8 mouse cellular contexts compared by ENCODE assay signal in the genomic region with DNA sequence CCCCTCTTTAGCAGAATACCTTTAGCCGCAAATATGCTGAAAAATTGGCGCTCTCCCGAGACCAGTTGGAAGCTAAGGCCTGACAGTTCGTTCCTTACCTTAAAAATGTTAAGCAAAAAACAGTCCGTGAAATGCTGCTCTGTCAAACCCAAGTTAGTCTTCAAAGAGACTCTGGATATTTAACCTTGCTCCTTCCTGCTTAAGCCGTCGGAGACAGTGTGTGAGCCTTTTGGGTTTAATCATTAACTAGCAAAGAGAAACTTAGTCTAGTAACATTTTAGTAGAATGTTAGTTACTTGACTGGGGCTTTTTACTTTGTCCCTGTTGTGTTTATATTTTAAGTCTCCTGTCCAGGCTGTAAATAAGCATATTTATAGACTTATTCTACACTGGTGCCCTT. TPM values are rescaled to one million over a fixed set of nuclear protein-coding genes. Genes with fewer than 3 reads are reported as not detected.
DNase-seq lines count a peak whose midpoint lies in the region; ATAC-seq and TF ChIP-seq lines count a peak whose summit lies in the region.

No protein-coding gene starts in this region.

- H3K4me3 ChIP-seq in heart, embryonic 12.5 days: peak overlapping the region; percentile 97
- H3K4me3 ChIP-seq in brown adipose tissue, adult 24 weeks (ENCODE audit: insufficient read depth, low read depth, low read length): peak overlapping the region; percentile 85
- peak overlapping the region; percentile 97 for H3K4me3 ChIP-seq in intestine, postnatal 0 days (ENCODE audit: low read depth, low read length)
- peak overlapping the region; percentile 81 for H3K4me3 ChIP-seq in midbrain, embryonic 13.5 days (replicated peaks)

- under 1% methylated on average over 7 of the region's 7 CpGs for WGBS in heart, embryonic 12.5 days
- under 1% methylated on average over 7 of the region's 7 CpGs for WGBS in intestine, postnatal 0 days
- WGBS in midbrain, embryonic 13.5 days: 4% methylated on average over 7 of the region's 7 CpGs

- intact Hi-C loops in heart, postnatal 25 days (cut with DNase I): no loop called here

- H3K27ac ChIP-seq in heart, embryonic 12.5 days (ENCODE audit: poor library complexity, severe bottlenecking): peak overlapping the region; percentile 99; the same call in 1 of the 2 replicates
- H3K27ac ChIP-seq in brown adipose tissue, adult 24 weeks (replicated peaks; ENCODE audit: low read depth, low read length): peak overlapping the region; percentile 97
- peak overlapping the region; percentile 95 for H3K27ac ChIP-seq in intestine, postnatal 0 days (ENCODE audit: low read depth, low read length)
- H3K27ac ChIP-seq in midbrain, embryonic 13.5 days: peak overlapping the region; percentile 96

- peaks cover 26% of the 10 kb centered on the region for H3K4me1 ChIP-seq in heart, embryonic 12.5 days (replicated peaks)
- H3K4me1 ChIP-seq in brown adipose tissue, adult 24 weeks (ENCODE audit: control insufficient read depth, insufficient read depth, insufficient read length, low read length): peaks cover 4% of the 10 kb centered on the region; the same call in 1 of the 2 replicates
- H3K4me1 ChIP-seq in intestine, postnatal 0 days (replicated peaks; ENCODE audit: control insufficient read depth, insufficient read depth, low read length): peaks cover 5% of the 10 kb centered on the region; the same call in 1 of the 2 replicates
- H3K4me1 ChIP-seq in midbrain, embryonic 13.5 days (replicated peaks): peaks cover 52% of the 10 kb centered on the region

- no peak for ATAC-seq in heart, embryonic 12.5 days (ENCODE audit: insufficient number of reproducible peaks, low FRiP score)
- no peak for ATAC-seq in intestine, postnatal 0 days
- no peak for ATAC-seq in midbrain, embryonic 13.5 days

- peaks cover 43% of the 10 kb centered on the region for H3K36me3 ChIP-seq in heart, embryonic 12.5 days
- H3K36me3 ChIP-seq in intestine, postnatal 0 days (ENCODE audit: control insufficient read depth, insufficient read depth): peaks cover 30% of the 10 kb centered on the region
- H3K36me3 ChIP-seq in midbrain, embryonic 13.5 days: peaks cover 34% of the 10 kb centered on the region

- no peak for DNase-seq in heart, postnatal 25 days (ENCODE audit: low spot score)
- DNase-seq in urinary bladder, adult 2 months (ENCODE audit: low spot score): no peak
- DNase-seq in testis, postnatal 14 days (ENCODE audit: low spot score): no peak
- DNase-seq in cerebellum, adult 18-20 months: no peak

- peak overlapping the region; percentile 98 for H3K9ac ChIP-seq in heart, embryonic 12.5 days
- H3K9ac ChIP-seq in intestine, postnatal 0 days (ENCODE audit: low read depth, low read length): peak overlapping the region; percentile 97
- peak overlapping the region; percentile 93 for H3K9ac ChIP-seq in midbrain, embryonic 13.5 days (replicated peaks)

- H3K9me3 ChIP-seq in heart, embryonic 12.5 days (replicated peaks): no peaks in the 10 kb centered on the region
- H3K9me3 ChIP-seq in intestine, postnatal 0 days (ENCODE audit: control insufficient read depth): no peaks in the 10 kb centered on the region
- H3K9me3 ChIP-seq in midbrain, embryonic 13.5 days: no peaks in the 10 kb centered on the region

- no peaks in the 10 kb centered on the region for H3K27me3 ChIP-seq in heart, embryonic 12.5 days (replicated peaks)
- no peaks in the 10 kb centered on the region for H3K27me3 ChIP-seq in intestine, postnatal 0 days (replicated peaks; ENCODE audit: control insufficient read depth, insufficient read depth, low read length)
- no peaks in the 10 kb centered on the region for H3K27me3 ChIP-seq in midbrain, embryonic 13.5 days

- no peak for TF ChIP-seq CTCF in intestine, postnatal 0 days (IDR thresholded peaks at IDR 0.05; ENCODE audit: low read depth)

- H3K4me2 ChIP-seq in heart, embryonic 12.5 days: peak overlapping the region; percentile 95
- peak overlapping the region; percentile 80 for H3K4me2 ChIP-seq in intestine, postnatal 0 days (replicated peaks; ENCODE audit: low read depth)
- peak overlapping the region; percentile 98 for H3K4me2 ChIP-seq in midbrain, embryonic 13.5 days (replicated peaks)

RNA-seq across cellular contexts. Expression of a gene that starts 1.3 kb away (rescaled TPM):
- polyA plus RNA-seq in heart, embryonic 12.5 days (2016; fragmentation: Nextera tagmentation; extraction: Ambion mirVana): 3.8 TPM in 2 replicates
- total RNA-seq in heart, postnatal 25 days (2021): 10 to 100 TPM; 42.5 to 49.4 TPM
- polyA plus RNA-seq in brown adipose tissue, adult 24 weeks (2012; ENCODE audit: insufficient read depth, insufficient read length, missing spikeins): 31.0 and 31.1 TPM in 2 replicates
- polyA plus RNA-seq in intestine, postnatal 0 days (2015; fragmentation: Nextera tagmentation; extraction: Ambion mirVana): 5.4 and 6.0 TPM in 2 replicates
- 6.1 and 6.4 TPM in 2 replicates for polyA plus RNA-seq in midbrain, embryonic 13.5 days (2015; fragmentation: Nextera tagmentation; extraction: Ambion mirVana)
- polyA plus RNA-seq in urinary bladder, adult 2 months (2012; rRNA removed): 60.7 and 73.9 TPM in 2 replicates

RNA-seq across cellular contexts. Expression of a gene that starts 2.0 kb away (rescaled TPM):
- polyA plus RNA-seq in heart, embryonic 12.5 days (2016; fragmentation: Nextera tagmentation; extraction: Ambion mirVana): 36.3 and 37.0 TPM in 2 replicates
- total RNA-seq in heart, postnatal 25 days (2021): 10 to 100 TPM; 12.5 to 15.8 TPM
- 27.1 and 28.9 TPM in 2 replicates for polyA plus RNA-seq in brown adipose tissue, adult 24 weeks (2012; ENCODE audit: insufficient read depth, insufficient read length, missing spikeins)
- 18.2 and 19.9 TPM in 2 replicates for polyA plus RNA-seq in intestine, postnatal 0 days (2015; fragmentation: Nextera tagmentation; extraction: Ambion mirVana)
- 66.1 and 70.3 TPM in 2 replicates for polyA plus RNA-seq in midbrain, embryonic 13.5 days (2015; fragmentation: Nextera tagmentation; extraction: Ambion mirVana)
- polyA plus RNA-seq in urinary bladder, adult 2 months (2012; rRNA removed): 26.9 and 33.1 TPM in 2 replicates

RNA-seq across cellular contexts. Expression of a gene that starts 8.4 kb away (rescaled TPM):
- not detected in 2 replicates for polyA plus RNA-seq in heart, embryonic 12.5 days (2016; fragmentation: Nextera tagmentation; extraction: Ambion mirVana)
- total RNA-seq in heart, postnatal 25 days (2021): not detected
- 17.2 and 39.8 TPM in 2 replicates for polyA plus RNA-seq in brown adipose tissue, adult 24 weeks (2012; ENCODE audit: insufficient read depth, insufficient read length, missing spikeins)
- polyA plus RNA-seq in intestine, postnatal 0 days (2015; fragmentation: Nextera tagmentation; extraction: Ambion mirVana): not detected in 2 replicates
- polyA plus RNA-seq in midbrain, embryonic 13.5 days (2015; fragmentation: Nextera tagmentation; extraction: Ambion mirVana): not detected in 2 replicates
- polyA plus RNA-seq in urinary bladder, adult 2 months (2012; rRNA removed): 0.40 and 1.5 TPM in 2 replicates

RNA-seq across cellular contexts. Expression of a gene that starts 16.1 kb away (rescaled TPM):
- polyA plus RNA-seq in heart, embryonic 12.5 days (2016; fragmentation: Nextera tagmentation; extraction: Ambion mirVana): 41.0 and 41.1 TPM in 2 replicates
- 10 to 100 TPM; 23.9 to 24.0 TPM for total RNA-seq in heart, postnatal 25 days (2021)
- 212 and 233 TPM in 2 replicates for polyA plus RNA-seq in brown adipose tissue, adult 24 weeks (2012; ENCODE audit: insufficient read depth, insufficient read length, missing spikeins)
- 43.2 and 47.2 TPM in 2 replicates for polyA plus RNA-seq in intestine, postnatal 0 days (2015; fragmentation: Nextera tagmentation; extraction: Ambion mirVana)
- 78.9 and 83.7 TPM in 2 replicates for polyA plus RNA-seq in midbrain, embryonic 13.5 days (2015; fragmentation: Nextera tagmentation; extraction: Ambion mirVana)
- polyA plus RNA-seq in urinary bladder, adult 2 months (2012; rRNA removed): 66.7 and 71.0 TPM in 2 replicates

RNA-seq across cellular contexts. Expression of a gene that starts 17.8 kb away (rescaled TPM):
- polyA plus RNA-seq in heart, embryonic 12.5 days (2016; fragmentation: Nextera tagmentation; extraction: Ambion mirVana): 2.5 and 2.9 TPM in 2 replicates
- not detected for total RNA-seq in heart, postnatal 25 days (2021)
- polyA plus RNA-seq in brown adipose tissue, adult 24 weeks (2012; ENCODE audit: insufficient read depth, insufficient read length, missing spikeins): not detected in 2 replicates
- polyA plus RNA-seq in intestine, postnatal 0 days (2015; fragmentation: Nextera tagmentation; extraction: Ambion mirVana): 9.4 and 10.9 TPM in 2 replicates
- 310 and 338 TPM in 2 replicates for polyA plus RNA-seq in midbrain, embryonic 13.5 days (2015; fragmentation: Nextera tagmentation; extraction: Ambion mirVana)
- polyA plus RNA-seq in urinary bladder, adult 2 months (2012; rRNA removed): 0.29 and 0.44 TPM in 2 replicates
